Mouse (Mus musculus) neural tube, embryonic 13.5 days (tissue): ENCODE results near the gene Rhog. TPM values are rescaled to one million over a fixed set of nuclear protein-coding genes. Genes with fewer than 3 reads are reported as not detected.

ENCODE experiments used
- ATAC-seq: fragments of 200-750 bp; cut with Nextera tagmentation; 2 replicates; pipeline ENCODE4 v1.8.0; 2017; ENCODE audit warnings: low read depth, mild to moderate bottlenecking, moderate TSS enrichment, moderate library complexity
- H3K27ac ChIP-seq: fragments of 300-500 bp; sonication (generic); replicated peaks from 2 replicates; pipeline ENCODE4 v1.5.1; 2015; ENCODE audit warnings: moderate library complexity, mild to moderate bottlenecking, inconsistent platforms
- H3K27me3 ChIP-seq: fragments of 300-500 bp; sonication (generic); 2 replicates; pipeline ENCODE4 v1.6.1; 2015; ENCODE audit warnings: mild to moderate bottlenecking, inconsistent platforms
- H3K36me3 ChIP-seq: fragments of 300-500 bp; sonication (generic); 2 replicates; pipeline ENCODE4 v1.6.1; 2015; ENCODE audit warnings: mild to moderate bottlenecking, inconsistent platforms
- H3K4me1 ChIP-seq: fragments of 300-500 bp; sonication (generic); replicated peaks from 2 replicates; pipeline ENCODE4 v1.6.1; 2015; ENCODE audit warnings: inconsistent platforms
- H3K4me2 ChIP-seq: fragments of 300-500 bp; sonication (generic); 2 replicates; pipeline ENCODE4 v1.6.1; 2015; ENCODE audit warnings: inconsistent platforms, mild to moderate bottlenecking, moderate library complexity
- H3K4me3 ChIP-seq: fragments of 300-500 bp; sonication (generic); 2 replicates; pipeline ENCODE4 v1.5.1; 2015; ENCODE audit warnings: mild to moderate bottlenecking, inconsistent platforms
- H3K9ac ChIP-seq: fragments of 300-500 bp; sonication (generic); 2 replicates; pipeline ENCODE4 v1.6.1; 2015; ENCODE audit warnings: moderate library complexity, mild to moderate bottlenecking, inconsistent platforms
- H3K9me3 ChIP-seq: fragments of 300-500 bp; sonication (generic); 2 replicates; pipeline ENCODE4 v1.6.1; 2016; ENCODE audit warnings: inconsistent platforms
- WGBS: fragments of 180-500 bp; shearing (Covaris S2); methylation state at CpG from one replicate; pipeline ENCODE4 v1.1.7; 2015; 5-methylcytosine and 5-hydroxymethylcytosine counted together
- polyA plus RNA-seq: library from polyadenylated mRNA; unstranded; fragments of >200 nt; fragmentation: Nextera tagmentation; extraction: Ambion mirVana; gene quantifications from 2 replicates; pipeline ENCODE4 v1.2.1, GENCODE M21; 2015

Rhog gene
- polyA plus RNA-seq, result 20.1 and 22.5 TPM in 2 replicates

DNA sequence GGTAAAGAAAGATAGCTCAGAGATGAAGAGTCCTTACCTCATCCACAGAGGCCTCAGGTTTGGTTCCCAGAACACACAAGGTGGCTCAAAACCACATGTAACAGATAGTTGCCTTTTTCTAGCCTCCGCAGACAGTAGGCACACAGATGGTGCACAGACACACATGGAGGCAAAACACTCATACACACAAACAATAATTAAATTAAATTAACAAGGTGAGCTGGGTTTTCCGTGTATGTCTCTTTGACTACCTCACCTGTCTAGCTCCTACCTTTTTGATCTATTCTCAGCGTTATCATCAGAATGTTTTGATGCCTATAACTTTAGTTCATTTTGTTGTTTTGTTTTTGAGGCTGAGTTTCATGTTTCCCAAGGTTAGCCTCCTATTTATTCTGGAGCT, at the start of gene Rhog:
TSS of gene Rhog (minus strand) at position 101 of the 400 bp plus-strand sequence.
- peaks cover 5% of the 10 kb centered on the region for H3K4me1 ChIP-seq
- H3K4me2 ChIP-seq, result no peak within 1 kb of the TSS
- H3K9ac ChIP-seq, result no peak within 1 kb of the TSS
- WGBS, result 84% methylated on average over 3 of the region's 3 CpGs
- H3K36me3 ChIP-seq, result no peaks in the 10 kb centered on the region
- no peak within 1 kb of the TSS for H3K27ac ChIP-seq
- H3K9me3 ChIP-seq, result no peaks in the 10 kb centered on the region
- H3K27me3 ChIP-seq, result no peaks in the 10 kb centered on the region
- no peak for ATAC-seq
- H3K4me3 ChIP-seq, result no peak within 1 kb of the TSS

DNA sequence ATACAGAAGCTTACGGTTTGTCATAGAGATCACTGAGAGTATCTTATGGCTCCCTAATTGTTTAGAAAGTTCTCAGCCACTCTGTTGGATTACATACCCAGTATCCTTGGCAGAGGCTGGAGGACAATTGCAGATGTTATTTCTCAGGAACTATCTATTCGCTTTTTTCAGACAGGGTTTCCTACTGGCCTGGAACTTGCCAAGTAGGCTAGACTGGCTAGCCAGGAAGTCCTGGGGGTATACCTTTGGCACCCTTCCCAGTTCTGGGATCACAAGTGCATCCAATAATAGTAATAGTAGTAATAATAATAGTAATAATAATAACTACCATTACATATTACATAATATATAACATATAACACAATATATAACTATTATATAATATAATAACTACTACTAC, 49.7 kb upstream of the Rhog start:
- 83% methylated on average over 2 of the region's 2 CpGs for WGBS
- H3K4me2 ChIP-seq, result no peak overlapping the region
- H3K27me3 ChIP-seq, result no peaks in the 10 kb centered on the region
- no peak overlapping the region for H3K27ac ChIP-seq
- H3K4me1 ChIP-seq, result no peaks in the 10 kb centered on the region
- no peaks in the 10 kb centered on the region for H3K36me3 ChIP-seq
- no peak overlapping the region for H3K4me3 ChIP-seq
- ATAC-seq, result no peak
- H3K9me3 ChIP-seq, result no peaks in the 10 kb centered on the region
- no peak overlapping the region for H3K9ac ChIP-seq

DNA sequence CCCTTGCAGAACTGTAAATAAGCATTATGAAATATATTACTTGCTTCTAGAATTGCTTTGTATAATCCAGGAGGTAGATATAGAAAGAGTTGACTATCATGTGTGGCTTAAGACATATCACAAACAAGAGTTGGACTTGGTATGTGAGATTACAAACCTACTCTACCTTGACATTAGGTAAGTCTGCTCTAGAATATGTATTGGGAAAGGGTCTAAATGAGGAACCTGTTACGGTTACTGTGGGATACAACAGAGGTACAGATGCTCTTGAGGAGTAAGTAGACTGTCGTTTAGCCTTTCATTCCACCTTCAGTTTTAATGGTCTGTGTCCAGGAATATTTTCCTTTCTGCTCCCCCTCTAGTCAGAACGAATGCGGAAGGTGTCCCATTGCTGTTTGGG, 46.6 kb upstream of the Rhog start:
- H3K4me1 ChIP-seq, result no peaks in the 10 kb centered on the region
- 91% methylated on average over 4 of the region's 4 CpGs for WGBS
- no peaks in the 10 kb centered on the region for H3K9me3 ChIP-seq
- H3K27ac ChIP-seq, result no peak overlapping the region
- ATAC-seq, result no peak
- no peak overlapping the region for H3K4me2 ChIP-seq
- no peak overlapping the region for H3K9ac ChIP-seq
- H3K36me3 ChIP-seq, result no peaks in the 10 kb centered on the region
- H3K4me3 ChIP-seq, result no peak overlapping the region
- H3K27me3 ChIP-seq, result no peaks in the 10 kb centered on the region

DNA sequence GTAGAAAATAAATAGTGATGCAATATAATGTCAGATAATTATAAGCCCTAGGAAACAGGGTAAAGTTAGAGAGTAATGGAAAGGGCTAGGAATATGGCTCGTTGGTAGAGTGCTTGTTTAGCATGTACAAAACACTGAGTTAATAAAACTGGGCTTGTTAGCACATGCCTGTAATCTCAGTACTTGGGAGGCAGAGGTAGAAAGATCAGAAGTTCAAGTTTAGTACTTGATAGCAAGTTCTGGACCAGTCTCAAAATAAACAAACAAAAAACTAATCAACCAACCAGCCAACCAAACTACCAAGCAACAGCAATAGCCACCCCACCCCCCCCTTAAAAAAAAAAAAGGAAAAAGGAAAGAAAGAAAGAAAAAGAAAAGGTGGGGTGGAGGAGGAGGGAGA, 44.9 kb upstream of the Rhog start:
- no peaks in the 10 kb centered on the region for H3K4me1 ChIP-seq
- H3K27me3 ChIP-seq, result no peaks in the 10 kb centered on the region
- no peak for ATAC-seq
- no peak overlapping the region for H3K4me3 ChIP-seq
- H3K36me3 ChIP-seq, result no peaks in the 10 kb centered on the region
- no peak overlapping the region for H3K27ac ChIP-seq
- 83% methylated on average over 1 of the region's 1 CpGs for WGBS
- H3K9ac ChIP-seq, result no peak overlapping the region
- no peaks in the 10 kb centered on the region for H3K9me3 ChIP-seq
- no peak overlapping the region for H3K4me2 ChIP-seq

DNA sequence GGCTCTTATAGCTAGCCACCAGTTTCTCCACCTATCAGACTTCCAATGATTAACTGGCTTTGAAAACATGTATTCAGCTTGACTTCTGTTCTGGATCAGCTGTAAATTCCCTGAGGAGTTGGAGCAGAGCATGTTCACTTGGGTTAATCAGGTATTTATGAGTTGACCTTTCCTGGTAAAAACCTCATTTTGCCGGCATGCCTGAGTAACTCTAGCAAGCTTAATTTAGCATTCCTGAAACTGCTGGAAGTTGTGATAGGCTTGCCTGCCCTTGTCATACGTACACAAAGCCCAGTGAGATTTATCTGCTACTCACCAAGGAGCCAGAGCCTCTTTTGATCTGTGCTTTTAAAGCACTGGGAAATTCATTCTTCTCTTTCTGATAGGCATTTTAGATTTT, 37.4 kb upstream of the Rhog start:
- no peak for ATAC-seq
- peaks cover 8% of the 10 kb centered on the region for H3K4me1 ChIP-seq
- no peak overlapping the region for H3K4me3 ChIP-seq
- H3K9ac ChIP-seq, result no peak overlapping the region
- H3K36me3 ChIP-seq, result no peaks in the 10 kb centered on the region
- H3K9me3 ChIP-seq, result no peaks in the 10 kb centered on the region
- H3K4me2 ChIP-seq, result no peak overlapping the region
- H3K27ac ChIP-seq, result no peak overlapping the region
- no peaks in the 10 kb centered on the region for H3K27me3 ChIP-seq
- 10% methylated on average over 2 of the region's 2 CpGs for WGBS

DNA sequence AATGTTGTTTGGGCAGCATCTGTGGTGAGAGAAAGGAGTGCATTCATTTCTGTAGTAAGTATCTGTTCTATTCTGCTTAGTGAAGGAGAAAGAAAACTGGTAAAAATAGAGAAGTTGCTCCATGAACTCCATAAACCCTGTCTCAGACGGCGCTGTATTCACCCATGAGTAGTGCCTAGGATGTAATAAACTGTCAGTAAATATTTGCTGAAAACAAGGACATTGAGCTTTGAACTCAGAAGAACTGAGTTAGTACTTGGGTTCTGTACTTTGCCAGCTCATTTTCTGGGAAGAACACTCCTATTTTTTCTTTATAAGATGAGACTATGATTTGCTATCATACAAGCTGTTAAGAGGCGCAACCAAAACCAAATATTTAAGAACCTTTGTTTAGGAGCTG, 36.4 kb upstream of the Rhog start:
- Histone ChIP-seq H3K9me3 (no peaks in the 10 kb centered on the region), H3K27me3 (no peaks in the 10 kb centered on the region), H3K27ac (no peak overlapping the region), H3K4me2 (no peak overlapping the region), H3K36me3 (no peaks in the 10 kb centered on the region), H3K9ac (no peak overlapping the region), H3K4me1 (peaks cover 8% of the 10 kb centered on the region), H3K4me3 (no peak overlapping the region)
- 89% methylated on average over 3 of the region's 3 CpGs for WGBS
- ATAC-seq, result no peak

DNA sequence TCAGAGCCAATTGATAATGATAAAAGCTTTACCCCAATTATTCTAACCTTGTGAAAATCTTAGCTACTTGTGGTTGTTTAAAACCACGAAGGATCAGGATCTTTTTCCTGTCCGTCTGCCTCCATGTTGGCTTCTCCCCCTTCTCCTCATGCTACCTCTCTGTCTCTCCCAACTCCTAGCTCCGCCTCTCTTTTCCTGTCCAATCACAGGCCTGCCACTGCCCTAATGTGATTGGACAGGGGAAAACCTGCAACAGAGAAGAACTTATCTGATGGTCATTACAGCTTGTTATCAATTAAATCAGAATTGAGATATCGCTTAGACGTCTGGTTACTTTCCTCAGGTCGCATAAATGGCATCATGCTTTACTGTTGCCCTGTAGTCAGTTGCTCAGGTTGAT, 33.6 kb upstream of the Rhog start:
- Histone ChIP-seq H3K9me3 (no peaks in the 10 kb centered on the region), H3K9ac (no peak overlapping the region), H3K4me2 (no peak overlapping the region), H3K27ac (no peak overlapping the region), H3K36me3 (no peaks in the 10 kb centered on the region), H3K4me1 (peaks cover 8% of the 10 kb centered on the region), H3K4me3 (no peak overlapping the region), H3K27me3 (no peaks in the 10 kb centered on the region)
- 87% methylated on average over 6 of the region's 6 CpGs for WGBS
- ATAC-seq, result no peak

DNA sequence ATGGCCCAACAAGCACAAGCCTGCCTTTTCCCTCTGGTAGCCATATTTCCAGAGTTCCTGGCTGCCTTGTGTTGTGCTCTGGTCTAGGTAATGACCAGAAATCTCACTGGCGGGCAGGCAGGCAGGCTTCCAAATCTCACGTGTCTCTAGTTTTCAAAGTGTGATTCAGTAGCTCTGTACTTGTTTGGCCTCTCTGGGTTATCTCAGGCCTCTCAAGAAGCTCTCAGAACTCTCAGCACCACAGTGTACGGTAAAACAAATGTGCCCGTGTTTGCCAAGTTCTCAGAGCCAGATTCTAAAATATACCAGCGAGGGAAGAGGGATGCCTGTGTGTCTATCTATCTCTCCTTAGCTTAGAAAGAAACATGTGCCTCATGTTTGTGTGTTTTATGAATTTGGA, 26.4 kb upstream of the Rhog start:
- WGBS, result 86% methylated on average over 5 of the region's 5 CpGs
- H3K4me1 ChIP-seq, result no peaks in the 10 kb centered on the region
- ATAC-seq, result no peak
- no peaks in the 10 kb centered on the region for H3K9me3 ChIP-seq
- H3K4me2 ChIP-seq, result no peak overlapping the region
- no peak overlapping the region for H3K4me3 ChIP-seq
- no peak overlapping the region for H3K9ac ChIP-seq
- H3K36me3 ChIP-seq, result no peaks in the 10 kb centered on the region
- H3K27ac ChIP-seq, result no peak overlapping the region
- no peaks in the 10 kb centered on the region for H3K27me3 ChIP-seq

DNA sequence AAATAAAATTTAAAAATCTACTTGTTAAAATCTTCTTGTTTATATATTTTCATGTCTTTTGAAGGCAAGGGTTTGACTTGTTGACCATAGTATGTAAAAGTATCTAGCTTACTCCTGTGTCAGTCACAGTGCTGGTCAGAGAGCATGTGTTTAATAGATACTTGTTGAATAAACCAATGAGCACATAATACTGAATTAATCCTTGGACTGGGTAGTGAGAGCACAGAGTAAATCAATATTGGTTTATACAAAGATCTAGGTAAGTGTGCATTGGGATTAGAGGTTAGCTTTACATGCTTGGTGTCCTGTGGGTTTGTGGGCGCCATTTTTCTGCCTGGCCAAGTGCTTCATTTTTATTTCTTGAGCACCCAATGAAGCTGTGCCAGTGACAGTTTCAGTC, 25.5 kb upstream of the Rhog start:
- 97% methylated on average over 1 of the region's 1 CpGs for WGBS

DNA sequence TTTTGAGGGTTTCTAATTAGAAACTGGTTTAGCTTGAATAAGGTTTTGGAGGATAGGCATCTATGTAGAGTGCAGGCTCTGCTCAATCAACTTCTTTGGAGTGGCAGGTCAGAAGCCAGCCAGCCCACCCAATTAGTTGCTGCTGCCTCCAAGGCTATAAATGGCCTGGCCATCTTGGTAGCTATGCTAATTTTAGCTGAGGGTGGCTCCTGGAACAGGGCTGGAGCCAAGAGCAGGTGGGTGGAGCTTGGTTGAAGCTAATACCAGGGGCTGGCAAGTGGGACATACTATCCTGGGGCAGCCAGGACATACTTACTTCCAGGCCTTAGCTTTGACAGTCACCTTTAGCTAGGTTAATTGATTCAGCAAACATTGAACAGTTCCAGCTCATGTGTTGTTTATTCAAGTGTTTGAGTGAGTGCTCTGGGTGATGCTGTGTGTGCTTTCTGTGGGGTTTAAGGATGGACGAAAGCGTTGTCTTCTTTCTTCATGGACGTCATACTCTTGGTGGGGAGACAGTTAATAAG, 16.6 kb upstream of the Rhog start:
- Histone ChIP-seq H3K27ac (no peak overlapping the region), H3K4me3 (no peak overlapping the region), H3K9me3 (no peaks in the 10 kb centered on the region), H3K4me2 (no peak overlapping the region), H3K9ac (no peak overlapping the region), H3K4me1 (peaks cover 11% of the 10 kb centered on the region), H3K27me3 (peaks cover 12% of the 10 kb centered on the region), H3K36me3 (no peaks in the 10 kb centered on the region)
- no peak for ATAC-seq
- WGBS, result 96% methylated on average over 3 of the region's 3 CpGs

More for the DNA sequence above, 25.5 kb upstream of the Rhog start:
- ATAC-seq, result no peak
- Histone ChIP-seq H3K9me3 (no peaks in the 10 kb centered on the region), H3K27ac (no peak overlapping the region), H3K9ac (no peak overlapping the region), H3K4me3 (no peak overlapping the region), H3K4me1 (no peaks in the 10 kb centered on the region), H3K27me3 (no peaks in the 10 kb centered on the region), H3K4me2 (no peak overlapping the region), H3K36me3 (no peaks in the 10 kb centered on the region)

DNA sequence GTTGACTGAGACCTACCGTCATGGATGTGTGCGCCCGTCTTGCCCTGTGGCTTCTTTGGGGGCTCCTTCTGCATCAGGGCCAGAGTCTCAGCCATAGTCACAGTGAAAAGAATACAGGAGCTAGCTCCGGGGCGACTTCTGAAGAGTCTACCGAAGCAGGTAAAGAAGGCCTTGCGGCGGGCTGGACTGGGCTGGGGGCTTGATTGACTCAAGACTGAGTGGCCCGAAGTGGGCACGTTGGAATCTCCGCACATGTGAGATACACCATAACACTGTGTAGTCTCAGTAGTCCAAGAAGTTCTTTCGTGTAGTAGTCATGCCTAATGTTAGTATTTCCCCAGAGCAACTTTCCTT, 12.5 kb upstream of the Rhog start:
- H3K4me1 ChIP-seq, result peaks cover 11% of the 10 kb centered on the region
- H3K27ac ChIP-seq, result no peak overlapping the region
- H3K4me2 ChIP-seq, result peak overlapping the region; percentile 98
- WGBS, result 6% methylated on average over 12 of the region's 12 CpGs
- peaks cover 12% of the 10 kb centered on the region for H3K27me3 ChIP-seq
- peak overlapping the region; percentile 76 for H3K9ac ChIP-seq
- no peak for ATAC-seq
- H3K4me3 ChIP-seq, result peak overlapping the region; percentile 72
- no peaks in the 10 kb centered on the region for H3K9me3 ChIP-seq
- H3K36me3 ChIP-seq, result no peaks in the 10 kb centered on the region

DNA sequence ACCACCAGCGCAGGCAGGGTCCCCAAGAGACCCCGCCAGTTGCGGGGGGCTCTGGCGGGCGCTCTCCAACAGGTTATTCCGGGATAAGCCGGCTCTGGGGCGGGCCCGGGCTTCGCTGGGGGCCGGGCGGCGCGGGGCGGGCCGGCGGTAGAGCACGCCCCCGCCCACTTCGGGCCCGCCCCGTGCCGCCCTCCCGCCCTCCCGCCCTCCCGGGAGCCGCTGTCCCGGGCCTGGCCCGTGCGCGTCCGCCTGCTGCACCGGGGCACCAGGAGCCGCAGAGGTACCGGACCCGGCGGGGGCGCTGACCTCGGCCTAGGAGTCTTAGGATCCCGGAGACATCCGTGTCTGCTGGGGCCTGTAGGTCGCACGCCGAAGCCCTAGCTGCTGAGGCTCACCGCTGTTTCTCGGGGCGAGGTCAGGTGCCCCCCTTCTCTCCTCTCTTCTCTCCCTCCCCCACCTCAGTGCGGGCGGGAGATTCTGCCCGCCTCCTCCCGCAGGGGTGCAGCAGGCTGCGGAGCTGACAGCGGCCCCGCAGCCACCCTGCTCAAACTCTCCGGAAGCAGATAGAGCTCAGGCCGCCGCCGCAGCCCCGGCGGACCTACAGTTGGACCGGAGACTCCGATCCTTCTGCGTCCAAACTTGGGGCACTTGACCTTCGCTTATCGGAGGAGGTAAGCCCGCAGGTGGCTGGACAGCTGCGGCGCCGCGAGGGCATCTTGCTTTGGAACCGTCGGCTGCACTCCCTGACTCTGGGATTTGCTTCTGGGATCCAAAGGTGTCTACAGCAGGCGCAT, 11.9 kb upstream of the Rhog start, which contains the start of gene Stim1:
TSS of gene Stim1 (plus strand) at position 206 of the 794 bp plus-strand sequence.
- peaks cover 11% of the 10 kb centered on the region for H3K4me1 ChIP-seq
- WGBS, result under 1% methylated on average over 57 of the region's 73 CpGs
- H3K9me3 ChIP-seq, result no peaks in the 10 kb centered on the region
- H3K27ac ChIP-seq, result 0 out of 2 replicates have a peak within 1 kb of the TSS, but pooled peaks have one; percentile 34
- no peaks in the 10 kb centered on the region for H3K36me3 ChIP-seq
- H3K4me2 ChIP-seq, result peak within 1 kb of the TSS; percentile 98
- peak; percentile 87 for ATAC-seq
- peaks cover 12% of the 10 kb centered on the region for H3K27me3 ChIP-seq
- peak within 1 kb of the TSS; percentile 72 for H3K4me3 ChIP-seq
- peak within 1 kb of the TSS; percentile 76 for H3K9ac ChIP-seq
